Mouse (Mus musculus): ENCODE measurements around the gene Pigm. TPM values are rescaled to one million over a fixed set of nuclear protein-coding genes. Genes with fewer than 3 reads are reported as not detected.

Pigm gene
- polyA plus RNA-seq, 1 experiment from 2014 or later, result 4.3 TPM

- Histone ChIP-seq H3K9me3 (replicated peaks) (no peaks in the 10 kb centered on the region), H3K9ac (no peak within 1 kb of the TSS), H3K27ac (no peak within 1 kb of the TSS), H3K4me1 (peaks cover 14% of the 10 kb centered on the region), H3K36me3 (no peaks in the 10 kb centered on the region), H3K4me2 (peak within 1 kb of the TSS; percentile 77), H3K4me3 (peak within 1 kb of the TSS; percentile 53), H3K27me3 (replicated peaks) (peaks cover 92% of the 10 kb centered on the region)
- ATAC-seq, result peak; percentile 80
- 3% methylated on average over 38 of the region's 38 CpGs for WGBS (ENCODE audit: insufficient replicate concordance)
These were observed 35.5 kb upstream of the Pigm start, which contains the start of gene Kcnj10 for GRCm38 (mm10) chr1:172340729-172341321. Kcnj10 (plus strand) TSS chr1:172341210.

DNA sequence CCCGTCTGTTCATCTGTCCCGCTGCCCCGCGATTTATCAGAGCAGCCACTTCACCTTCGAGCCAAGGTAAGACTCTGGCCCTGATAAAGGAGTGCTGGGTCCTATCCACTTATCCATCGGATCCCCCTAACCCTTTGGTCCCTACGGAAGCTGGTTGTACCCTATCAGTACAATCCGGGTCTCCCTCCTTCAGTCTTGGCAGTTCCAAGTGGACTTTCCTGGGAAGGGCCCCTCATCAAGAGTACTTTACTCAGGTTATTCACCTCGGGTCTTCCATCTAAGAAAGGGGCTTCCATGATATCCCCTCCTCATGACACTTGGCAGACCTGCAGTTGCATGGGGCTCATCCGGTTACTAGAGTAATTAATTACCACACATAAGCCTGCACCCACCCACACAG is 35.0 kb upstream of the Pigm start:
- ATAC-seq, result no peak; the same call in 1 of the 2 replicates
- Histone ChIP-seq H3K4me1 (peaks cover 14% of the 10 kb centered on the region), H3K4me2 (peak overlapping the region; percentile 77), H3K9me3 (replicated peaks) (no peaks in the 10 kb centered on the region), H3K9ac (no peak overlapping the region), H3K4me3 (peak overlapping the region; percentile 53), H3K36me3 (no peaks in the 10 kb centered on the region), H3K27ac (no peak overlapping the region), H3K27me3 (replicated peaks) (peaks cover 92% of the 10 kb centered on the region)
- 14% methylated on average over 10 of the region's 10 CpGs for WGBS (ENCODE audit: insufficient replicate concordance)

- Histone ChIP-seq H3K9ac (no peak overlapping the region), H3K4me2 (no peak overlapping the region), H3K4me1 (peaks cover 14% of the 10 kb centered on the region), H3K27ac (no peak overlapping the region), H3K36me3 (no peaks in the 10 kb centered on the region), H3K9me3 (replicated peaks) (no peaks in the 10 kb centered on the region), H3K27me3 (replicated peaks) (peaks cover 92% of the 10 kb centered on the region), H3K4me3 (no peak overlapping the region)
- ATAC-seq, result no peak
- 72% methylated on average over 3 of the region's 3 CpGs for WGBS (ENCODE audit: insufficient replicate concordance)
These were observed 33.6 kb upstream of the Pigm start for GRCm38 (mm10) chr1:172342729-172343128.

GRCm38 (mm10) chr1:172343914-172344313 is 32.4 kb upstream of the Pigm start:
- WGBS (ENCODE audit: insufficient replicate concordance), result 43% methylated on average over 3 of the region's 3 CpGs
- Histone ChIP-seq H3K27me3 (replicated peaks) (peaks cover 92% of the 10 kb centered on the region), H3K9ac (no peak overlapping the region), H3K27ac (no peak overlapping the region), H3K4me2 (no peak overlapping the region), H3K9me3 (replicated peaks) (no peaks in the 10 kb centered on the region), H3K4me1 (peaks cover 14% of the 10 kb centered on the region), H3K36me3 (no peaks in the 10 kb centered on the region), H3K4me3 (no peak overlapping the region)
- no peak for ATAC-seq

GRCm38 (mm10) chr1:172344820-172345219 is 31.5 kb upstream of the Pigm start:
- no peak overlapping the region for H3K27ac ChIP-seq
- H3K27me3 ChIP-seq (replicated peaks), result peaks cover 92% of the 10 kb centered on the region
- no peaks in the 10 kb centered on the region for H3K9me3 ChIP-seq (replicated peaks)
- peaks cover 14% of the 10 kb centered on the region for H3K4me1 ChIP-seq
- no peaks in the 10 kb centered on the region for H3K36me3 ChIP-seq
- H3K9ac ChIP-seq, result no peak overlapping the region
- no peak overlapping the region for H3K4me2 ChIP-seq
- no peak for ATAC-seq
- H3K4me3 ChIP-seq, result no peak overlapping the region
- 60% methylated on average over 7 of the region's 7 CpGs for WGBS (ENCODE audit: insufficient replicate concordance)

GRCm38 (mm10) chr1:172346707-172347106 is 29.6 kb upstream of the Pigm start:
- Histone ChIP-seq H3K4me2 (no peak overlapping the region), H3K9ac (no peak overlapping the region), H3K4me3 (no peak overlapping the region), H3K27ac (no peak overlapping the region), H3K9me3 (replicated peaks) (no peaks in the 10 kb centered on the region), H3K4me1 (no peaks in the 10 kb centered on the region), H3K36me3 (no peaks in the 10 kb centered on the region), H3K27me3 (replicated peaks) (peaks cover 92% of the 10 kb centered on the region)
- ATAC-seq, result no peak
- WGBS (ENCODE audit: insufficient replicate concordance), result 66% methylated on average over 10 of the region's 10 CpGs

GRCm38 (mm10) chr1:172347382-172347781 is 29.0 kb upstream of the Pigm start:
- Histone ChIP-seq H3K9me3 (replicated peaks) (no peaks in the 10 kb centered on the region), H3K9ac (no peak overlapping the region), H3K27me3 (replicated peaks) (peaks cover 91% of the 10 kb centered on the region), H3K27ac (no peak overlapping the region), H3K4me1 (no peaks in the 10 kb centered on the region), H3K4me2 (no peak overlapping the region), H3K36me3 (no peaks in the 10 kb centered on the region), H3K4me3 (no peak overlapping the region)
- no peak for ATAC-seq
- WGBS (ENCODE audit: insufficient replicate concordance), result 73% methylated on average over 12 of the region's 12 CpGs

- H3K36me3 ChIP-seq, result no peaks in the 10 kb centered on the region
- 70% methylated on average over 5 of the region's 5 CpGs for WGBS (ENCODE audit: insufficient replicate concordance)
- H3K9me3 ChIP-seq (replicated peaks), result no peaks in the 10 kb centered on the region
- H3K4me1 ChIP-seq, result no peaks in the 10 kb centered on the region
- no peak for ATAC-seq
- H3K27me3 ChIP-seq (replicated peaks), result peaks cover 90% of the 10 kb centered on the region
- no peak overlapping the region for H3K27ac ChIP-seq
- H3K4me3 ChIP-seq, result no peak overlapping the region
- no peak overlapping the region for H3K9ac ChIP-seq
- no peak overlapping the region for H3K4me2 ChIP-seq
These were observed 26.8 kb upstream of the Pigm start for GRCm38 (mm10) chr1:172349504-172349903.

- Histone ChIP-seq H3K36me3 (no peaks in the 10 kb centered on the region), H3K27ac (no peak overlapping the region), H3K27me3 (replicated peaks) (peaks cover 90% of the 10 kb centered on the region), H3K9ac (no peak overlapping the region), H3K4me2 (no peak overlapping the region), H3K4me1 (no peaks in the 10 kb centered on the region), H3K9me3 (replicated peaks) (no peaks in the 10 kb centered on the region), H3K4me3 (no peak overlapping the region)
- 24% methylated on average over 19 of the region's 19 CpGs for WGBS (ENCODE audit: insufficient replicate concordance)
- peak; percentile 40 for ATAC-seq
These were observed 26.2 kb upstream of the Pigm start for GRCm38 (mm10) chr1:172349916-172350812.

GRCm38 (mm10) chr1:172352001-172352400 is 24.3 kb upstream of the Pigm start:
- H3K9ac ChIP-seq, result no peak overlapping the region
- no peaks in the 10 kb centered on the region for H3K36me3 ChIP-seq
- H3K27me3 ChIP-seq (replicated peaks), result peaks cover 89% of the 10 kb centered on the region
- no peaks in the 10 kb centered on the region for H3K4me1 ChIP-seq
- H3K4me3 ChIP-seq, result no peak overlapping the region
- ATAC-seq, result no peak
- WGBS (ENCODE audit: insufficient replicate concordance), result 41% methylated on average over 6 of the region's 6 CpGs
- H3K27ac ChIP-seq, result no peak overlapping the region
- no peaks in the 10 kb centered on the region for H3K9me3 ChIP-seq (replicated peaks)
- no peak overlapping the region for H3K4me2 ChIP-seq

DNA sequence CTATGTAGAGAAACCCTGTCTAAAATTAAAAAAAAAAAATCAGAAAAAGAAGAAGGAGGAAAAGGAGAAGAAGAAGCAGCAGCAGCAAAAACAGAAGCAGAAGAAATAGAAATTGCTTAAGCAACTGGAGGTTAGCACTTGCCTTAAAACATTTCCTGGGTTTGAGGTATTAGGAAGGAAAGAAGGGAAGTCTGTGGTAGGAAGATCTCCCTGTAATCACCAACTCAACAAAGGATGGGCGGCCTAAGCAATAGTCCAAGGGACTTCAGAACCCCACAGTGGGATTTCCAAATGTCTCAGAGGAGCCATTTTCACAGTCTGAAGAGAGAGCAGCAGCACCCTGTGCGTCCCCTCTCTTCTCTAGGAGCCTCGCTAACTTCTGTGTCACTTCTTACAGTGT is 23.9 kb upstream of the Pigm start:
- Histone ChIP-seq H3K4me1 (no peaks in the 10 kb centered on the region), H3K9ac (no peak overlapping the region), H3K9me3 (replicated peaks) (no peaks in the 10 kb centered on the region), H3K36me3 (no peaks in the 10 kb centered on the region), H3K4me3 (no peak overlapping the region), H3K27me3 (replicated peaks) (peaks cover 90% of the 10 kb centered on the region), H3K27ac (no peak overlapping the region), H3K4me2 (no peak overlapping the region)
- ATAC-seq, result no peak
- 31% methylated on average over 3 of the region's 3 CpGs for WGBS (ENCODE audit: insufficient replicate concordance)

- H3K27me3 ChIP-seq (replicated peaks), result peaks cover 84% of the 10 kb centered on the region
These were observed 21.0 kb upstream of the Pigm start for GRCm38 (mm10) chr1:172355336-172355735.

More at GRCm38 (mm10) chr1:172355336-172355735, 21.0 kb upstream of the Pigm start:
- WGBS (ENCODE audit: insufficient replicate concordance), result 57% methylated on average over 3 of the region's 3 CpGs
- no peaks in the 10 kb centered on the region for H3K9me3 ChIP-seq (replicated peaks)
- H3K9ac ChIP-seq, result no peak overlapping the region
- no peak overlapping the region for H3K4me3 ChIP-seq
- H3K36me3 ChIP-seq, result no peaks in the 10 kb centered on the region
- H3K4me2 ChIP-seq, result no peak overlapping the region
- ATAC-seq, result no peak
- H3K27ac ChIP-seq, result no peak overlapping the region
- H3K4me1 ChIP-seq, result no peaks in the 10 kb centered on the region

Measured in liver, embryonic 12.5 days (tissue).